Mouse (Mus musculus) leukemia stem cell, adult 10-12 weeks (primary cell): ENCODE results near the gene Ebf3. TPM values are rescaled to one million over a fixed set of nuclear protein-coding genes. Genes with fewer than 3 reads are reported as not detected.

Source experiments
- polyA plus RNA-seq: library from polyadenylated mRNA; stranded (reverse); fragments of >175 nt; gene quantifications from 2 replicates; pipeline ENCODE4 v1.2.3, GENCODE M21; 2012; ENCODE audit warnings: low replicate concordance

Gene Ebf3
- polyA plus RNA-seq: not detected in 2 replicates

GRCm38 (mm10) chr7:137313904-137314691 lies at the start of gene Ebf3:
TSS of gene Ebf3 (minus strand) at chr7:137314445.

Other genes starting within 250 kb of the Ebf3 start
- 6.2 and 9.6 TPM in 2 replicates for gene 9430038I01Rik, start 96.3 kb upstream of the Ebf3 start, polyA plus RNA-seq
- gene Glrx3, start 123.2 kb upstream of the Ebf3 start, polyA plus RNA-seq: 102 TPM in 2 replicates